Mouse (Mus musculus): ENCODE results near the gene Cd300lf. TPM values are rescaled to one million over a fixed set of nuclear protein-coding genes. Genes with fewer than 3 reads are reported as not detected.

Gene Cd300lf
- polyA plus RNA-seq, 1 experiment from 2014 or later: 0.22 TPM

DNA sequence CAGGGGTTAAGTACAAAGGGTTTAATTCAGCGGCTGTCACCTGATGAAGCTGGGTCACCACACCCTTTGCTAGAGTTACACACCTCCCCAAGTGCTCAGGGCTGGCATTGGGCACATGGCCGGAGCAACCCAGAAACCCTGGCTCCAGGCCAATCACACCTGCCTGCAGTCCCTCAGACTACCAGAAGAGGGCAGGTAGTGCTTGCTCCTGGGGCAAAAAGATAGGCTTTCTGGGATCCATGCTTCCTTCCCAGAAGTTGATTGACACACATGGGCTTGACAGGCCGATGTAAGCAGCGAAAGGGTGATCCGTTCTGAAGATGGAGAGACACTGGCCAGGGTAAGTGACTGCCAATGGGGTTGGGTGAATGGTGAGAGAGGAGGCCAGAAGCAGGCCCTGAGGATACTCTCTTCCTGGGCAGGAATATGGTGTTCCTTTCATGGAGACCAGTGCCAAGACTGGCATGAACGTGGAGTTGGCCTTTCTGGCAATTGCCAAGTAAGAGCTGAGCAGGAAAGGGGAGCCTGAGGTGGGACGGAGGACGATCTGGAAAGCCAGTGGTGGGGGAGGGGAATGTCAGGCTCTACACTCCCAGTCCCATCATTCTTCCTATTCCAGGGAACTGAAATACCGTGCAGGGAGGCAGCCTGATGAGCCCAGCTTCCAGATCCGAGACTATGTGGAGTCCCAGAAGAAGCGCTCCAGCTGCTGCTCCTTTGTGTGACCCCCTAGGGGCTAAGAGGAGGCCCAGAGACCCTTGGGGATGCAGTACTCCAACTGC lies 26.4 kb upstream of the Cd300lf start:
- no peak overlapping the region for H3K4me3 ChIP-seq (ENCODE audit: control insufficient read depth in 1 of 2, insufficient read depth in 1 of 2, low read depth in 1 of 2, low read length in 2 of 2)
- peaks cover 18 to 40% of the 10 kb centered on the region in 2 experiments for H3K4me1 ChIP-seq (ENCODE audit: control insufficient read depth in 2 of 2, insufficient read depth in 2 of 2, low read length in 2 of 2)
- 58% methylated on average over 11 of the region's 11 CpGs for WGBS

DNA sequence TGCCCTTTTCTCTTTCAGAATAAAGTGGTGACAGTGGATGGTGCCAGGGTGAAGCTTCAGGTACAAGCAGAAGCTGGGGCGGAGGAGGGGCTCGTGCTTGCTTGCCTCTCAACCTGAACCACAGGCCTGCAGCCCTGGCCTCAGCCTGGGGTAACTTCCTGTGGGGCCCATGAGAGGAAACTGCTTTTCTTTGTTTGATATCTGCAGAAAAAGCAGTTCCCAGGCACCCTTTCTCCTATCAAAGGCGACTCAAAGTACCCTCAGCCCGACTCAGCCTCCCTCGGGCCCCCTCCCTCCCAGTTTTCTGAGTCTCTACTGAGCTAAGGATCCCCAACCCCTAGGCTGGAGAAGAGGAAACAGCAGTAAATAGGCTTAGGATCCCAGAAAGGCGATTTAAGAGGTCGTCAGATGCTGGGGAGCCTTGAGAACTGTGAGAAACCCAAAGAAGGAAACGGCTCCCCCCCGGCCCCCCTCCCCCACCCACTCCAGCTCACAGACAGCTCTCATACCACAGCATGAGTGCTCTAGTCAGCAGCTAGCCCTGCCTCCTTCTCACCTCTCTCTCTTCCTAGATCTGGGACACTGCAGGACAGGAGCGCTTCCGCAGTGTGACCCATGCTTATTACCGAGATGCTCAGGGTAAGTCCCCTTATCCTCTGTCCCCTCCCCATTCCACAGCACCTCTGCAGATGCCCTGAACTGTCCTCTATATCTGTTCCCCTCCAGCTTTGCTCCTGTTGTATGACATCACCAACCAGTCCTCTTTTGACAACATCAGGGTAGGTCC lies 24.3 kb upstream of the Cd300lf start:
- H3K4me1 ChIP-seq (ENCODE audit: control insufficient read depth in 2 of 2, insufficient read depth in 2 of 2, low read length in 2 of 2): peaks cover 23 to 28% of the 10 kb centered on the region in 2 experiments

More for the DNA sequence above, 26.4 kb upstream of the Cd300lf start:
- Histone ChIP-seq H3K9me3 (ENCODE audit: control insufficient read depth, low read length) (no peaks in the 10 kb centered on the region), H3K36me3 (ENCODE audit: control insufficient read depth, insufficient read depth, low read length) (no peaks in the 10 kb centered on the region), H3K9ac (ENCODE audit: low read length) (no peak overlapping the region), H3K27ac (replicated peaks in 1 of 2; ENCODE audit: control insufficient read depth in 1 of 2, insufficient read depth in 1 of 2, low read depth in 2 of 2, low read length in 2 of 2) (no peak overlapping the region), H3K4me2 (ENCODE audit: low read length) (no peak overlapping the region), H3K27me3 (ENCODE audit: control insufficient read depth, insufficient read depth, low read length) (peaks cover 20% of the 10 kb centered on the region)
- no peak for ATAC-seq (ENCODE audit: insufficient number of reproducible peaks, insufficient read depth, low FRiP score, low read depth)

DNA sequence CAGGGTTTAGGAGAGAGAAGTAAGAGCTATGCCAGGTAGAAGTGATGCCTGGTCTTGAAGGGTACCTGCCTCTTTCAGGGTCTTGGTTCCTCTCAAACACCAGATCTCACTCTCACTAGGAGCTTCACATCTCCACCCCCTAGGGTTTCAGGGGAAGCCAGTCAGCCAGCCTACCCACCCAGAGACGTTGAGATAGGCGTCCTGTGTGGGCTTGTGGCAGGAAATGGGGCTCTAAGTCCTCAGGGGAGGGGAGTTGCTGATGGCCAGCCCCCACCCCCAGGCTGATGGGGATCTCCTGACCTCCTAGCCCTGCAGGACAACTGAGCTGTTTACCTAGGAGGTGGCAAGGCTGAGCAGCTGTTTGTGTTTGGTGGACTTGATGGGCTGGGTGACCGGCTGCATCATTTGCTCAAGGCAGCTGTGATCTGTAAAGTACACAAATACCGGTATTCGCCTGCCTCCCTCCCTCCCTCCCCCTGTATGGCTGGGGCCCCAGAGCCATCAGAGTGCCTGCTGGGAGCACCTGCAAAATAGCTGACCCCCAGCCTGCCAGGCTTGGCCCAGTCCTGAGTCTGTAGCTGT lies 21.4 kb upstream of the Cd300lf start:
- peaks cover 12 to 21% of the 10 kb centered on the region in 2 experiments for H3K4me1 ChIP-seq (ENCODE audit: control insufficient read depth in 2 of 2, insufficient read depth in 2 of 2, low read length in 2 of 2)
- H3K9me3 ChIP-seq (ENCODE audit: control insufficient read depth, low read length): no peaks in the 10 kb centered on the region
- whole genome bisulfite sequencing: 5% methylated on average over 5 of the region's 5 CpGs
- H3K4me3 ChIP-seq (ENCODE audit: control insufficient read depth in 1 of 2, insufficient read depth in 1 of 2, low read depth in 1 of 2, low read length in 2 of 2): no peak overlapping the region
- no peak overlapping the region for H3K9ac ChIP-seq (ENCODE audit: low read length)
- no peak for ATAC-seq (ENCODE audit: insufficient number of reproducible peaks, insufficient read depth, low FRiP score, low read depth)
- H3K27ac ChIP-seq (replicated peaks in 1 of 2; ENCODE audit: control insufficient read depth in 1 of 2, insufficient read depth in 1 of 2, low read depth in 2 of 2, low read length in 2 of 2): no peak overlapping the region
- no peaks in the 10 kb centered on the region for H3K36me3 ChIP-seq (ENCODE audit: control insufficient read depth, insufficient read depth, low read length)
- peaks cover 37% of the 10 kb centered on the region for H3K27me3 ChIP-seq (ENCODE audit: control insufficient read depth, insufficient read depth, low read length)
- H3K4me2 ChIP-seq (ENCODE audit: low read length): no peak overlapping the region

More for the DNA sequence above, 24.3 kb upstream of the Cd300lf start:
- peak overlapping the region; percentile 38 to 53; a peak in 3 of 4 replicates for H3K27ac ChIP-seq (replicated peaks in 1 of 2; ENCODE audit: control insufficient read depth in 1 of 2, insufficient read depth in 1 of 2, low read depth in 2 of 2, low read length in 2 of 2)
- H3K9ac ChIP-seq (ENCODE audit: low read length): peak overlapping the region; percentile 22; the same call in 1 of the 2 replicates
- WGBS: 15% methylated on average over 12 of the region's 12 CpGs
- H3K9me3 ChIP-seq (ENCODE audit: control insufficient read depth, low read length): no peaks in the 10 kb centered on the region
- no peak overlapping the region for H3K4me3 ChIP-seq (ENCODE audit: control insufficient read depth in 1 of 2, insufficient read depth in 1 of 2, low read depth in 1 of 2, low read length in 2 of 2)
- H3K36me3 ChIP-seq (ENCODE audit: control insufficient read depth, insufficient read depth, low read length): no peaks in the 10 kb centered on the region
- ATAC-seq (ENCODE audit: insufficient number of reproducible peaks, insufficient read depth, low FRiP score, low read depth): no peak; the same call in 1 of the 2 replicates
- H3K4me2 ChIP-seq (ENCODE audit: low read length): 0 out of 2 replicates have a peak overlapping the region, but pooled peaks have one; percentile 9
- H3K27me3 ChIP-seq (ENCODE audit: control insufficient read depth, insufficient read depth, low read length): peaks cover 30% of the 10 kb centered on the region

DNA sequence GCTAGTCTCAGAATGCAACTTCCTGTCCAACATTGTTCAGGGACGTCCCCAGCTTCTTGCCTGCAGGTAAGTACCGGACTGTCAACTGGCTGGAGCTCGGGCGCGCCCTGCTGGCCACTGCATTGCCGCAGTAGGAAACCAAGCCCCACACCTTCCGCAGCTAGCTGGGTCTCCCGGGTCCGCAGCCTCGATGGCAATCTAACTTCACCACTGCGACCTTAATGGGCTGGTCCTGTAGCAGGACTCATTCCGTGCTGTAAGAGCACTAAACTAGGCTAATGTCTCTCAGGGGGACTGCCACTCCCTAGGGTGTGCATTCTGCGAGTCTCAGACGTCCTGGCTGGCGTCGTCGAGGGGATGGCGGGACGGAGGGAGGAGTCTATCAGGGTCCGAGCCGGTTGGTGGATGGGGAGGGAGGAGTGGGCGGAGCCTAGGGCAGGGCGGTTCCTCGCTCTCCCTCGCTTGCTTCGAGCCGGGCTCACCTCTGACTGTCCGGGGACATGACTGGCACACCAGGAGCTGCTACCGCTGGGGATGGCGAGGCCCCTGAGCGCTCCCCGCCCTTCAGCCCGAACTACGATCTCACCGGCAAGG lies 20.0 kb upstream of the Cd300lf start:
- Histone ChIP-seq H3K4me1 (ENCODE audit: control insufficient read depth in 2 of 2, insufficient read depth in 2 of 2, low read length in 2 of 2) (peaks cover 12 to 21% of the 10 kb centered on the region in 2 experiments), H3K9ac (ENCODE audit: low read length) (peak overlapping the region; percentile 38; the same call in 1 of the 2 replicates)
- peak; percentile 51 for ATAC-seq (ENCODE audit: insufficient number of reproducible peaks, insufficient read depth, low FRiP score, low read depth)

DNA sequence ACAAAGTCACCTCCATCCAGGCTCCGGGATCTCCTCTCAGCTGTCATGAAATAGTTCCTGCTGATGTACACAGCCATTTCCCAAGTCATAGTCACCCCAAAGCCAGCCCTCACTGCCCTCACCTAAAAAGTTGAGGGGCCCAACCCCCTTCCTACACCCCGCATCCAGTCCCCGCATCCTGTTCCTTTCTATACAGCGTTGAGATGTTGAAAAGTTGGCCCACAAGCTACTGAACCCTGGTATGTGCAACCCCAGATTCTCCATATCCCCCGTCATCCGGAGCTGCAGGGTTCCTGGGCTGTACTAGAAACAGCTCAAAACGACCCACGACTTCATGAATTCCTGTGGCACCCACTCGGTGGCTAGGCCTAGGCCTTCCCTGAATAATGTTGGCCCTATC lies 19.3 kb upstream of the Cd300lf start:
- Histone ChIP-seq H3K4me1 (ENCODE audit: control insufficient read depth in 2 of 2, insufficient read depth in 2 of 2, low read length in 2 of 2) (peaks cover 5 to 18% of the 10 kb centered on the region in 2 experiments), H3K9me3 (ENCODE audit: control insufficient read depth, low read length) (0 out of 2 replicates have a peak, but pooled peaks cover 6% of the 10 kb centered on the region), H3K9ac (ENCODE audit: low read length) (no peak overlapping the region), H3K4me2 (ENCODE audit: low read length) (no peak overlapping the region), H3K36me3 (ENCODE audit: control insufficient read depth, insufficient read depth, low read length) (no peaks in the 10 kb centered on the region), H3K27me3 (ENCODE audit: control insufficient read depth, insufficient read depth, low read length) (peaks cover 37% of the 10 kb centered on the region), H3K4me3 (ENCODE audit: control insufficient read depth in 1 of 2, insufficient read depth in 1 of 2, low read depth in 1 of 2, low read length in 2 of 2) (no peak overlapping the region), H3K27ac (replicated peaks in 1 of 2; ENCODE audit: control insufficient read depth in 1 of 2, insufficient read depth in 1 of 2, low read depth in 2 of 2, low read length in 2 of 2) (no peak overlapping the region)
- 76% methylated on average over 9 of the region's 9 CpGs for WGBS
- ATAC-seq (ENCODE audit: insufficient number of reproducible peaks, insufficient read depth, low FRiP score, low read depth): no peak

More for the DNA sequence above, 20.0 kb upstream of the Cd300lf start:
- Histone ChIP-seq H3K27me3 (ENCODE audit: control insufficient read depth, insufficient read depth, low read length) (peaks cover 37% of the 10 kb centered on the region), H3K27ac (replicated peaks in 1 of 2; ENCODE audit: control insufficient read depth in 1 of 2, insufficient read depth in 1 of 2, low read depth in 2 of 2, low read length in 2 of 2) (no peak overlapping the region), H3K4me3 (ENCODE audit: control insufficient read depth in 1 of 2, insufficient read depth in 1 of 2, low read depth in 1 of 2, low read length in 2 of 2) (peak overlapping the region; percentile 33 to 34), H3K36me3 (ENCODE audit: control insufficient read depth, insufficient read depth, low read length) (no peaks in the 10 kb centered on the region), H3K9me3 (ENCODE audit: control insufficient read depth, low read length) (0 out of 2 replicates have a peak, but pooled peaks cover 6% of the 10 kb centered on the region), H3K4me2 (ENCODE audit: low read length) (peak overlapping the region; percentile 58)
- under 1% methylated on average over 35 of the region's 35 CpGs for WGBS

DNA sequence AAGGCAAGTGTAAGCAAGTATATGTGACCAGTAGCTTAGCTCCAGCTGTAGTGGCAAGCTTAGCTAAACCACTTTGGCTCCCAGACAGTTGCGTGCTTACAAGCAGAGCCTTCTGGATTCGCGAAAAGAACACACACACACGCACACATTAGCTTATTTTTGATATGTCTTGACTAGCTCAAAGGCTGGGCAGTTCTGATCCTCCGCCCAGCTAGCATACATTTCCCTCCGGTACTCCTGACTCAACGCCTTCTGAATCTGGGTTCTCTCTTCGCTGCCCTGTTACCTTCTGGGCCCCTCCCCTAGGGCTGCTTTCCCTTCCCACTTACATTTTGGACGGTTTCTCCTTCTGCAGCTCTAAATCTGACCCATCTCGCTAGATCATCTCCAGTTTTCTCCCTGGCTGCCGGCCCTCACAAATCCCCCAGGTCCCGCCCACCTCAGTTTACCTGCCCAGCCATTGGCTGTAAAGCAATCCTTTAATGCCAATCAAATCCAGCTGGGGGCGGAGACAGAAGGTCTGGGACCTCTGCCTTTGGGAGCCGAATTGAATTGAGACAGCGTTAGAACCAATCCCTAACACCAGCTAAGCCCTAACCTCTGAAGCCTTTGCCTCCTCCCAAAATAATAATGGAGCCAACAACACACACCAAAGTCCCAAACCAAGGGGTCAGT lies 18.1 kb upstream of the Cd300lf start:
- Histone ChIP-seq H3K36me3 (ENCODE audit: control insufficient read depth, insufficient read depth, low read length) (no peaks in the 10 kb centered on the region), H3K4me2 (ENCODE audit: low read length) (peak overlapping the region; percentile 69), H3K4me1 (ENCODE audit: control insufficient read depth in 2 of 2, insufficient read depth in 2 of 2, low read length in 2 of 2) (peaks cover 0 to 11% of the 10 kb centered on the region in 2 experiments; a peak in 2 of 4 replicates), H3K9ac (ENCODE audit: low read length) (peak overlapping the region; percentile 54; the same call in 1 of the 2 replicates), H3K27me3 (ENCODE audit: control insufficient read depth, insufficient read depth, low read length) (peaks cover 37% of the 10 kb centered on the region), H3K4me3 (ENCODE audit: control insufficient read depth in 1 of 2, insufficient read depth in 1 of 2, low read depth in 1 of 2, low read length in 2 of 2) (peak overlapping the region; percentile 31 to 36), H3K27ac (replicated peaks in 1 of 2; ENCODE audit: control insufficient read depth in 1 of 2, insufficient read depth in 1 of 2, low read depth in 2 of 2, low read length in 2 of 2) (no peak overlapping the region), H3K9me3 (ENCODE audit: control insufficient read depth, low read length) (0 out of 2 replicates have a peak, but pooled peaks cover 6% of the 10 kb centered on the region)
- 5% methylated on average over 15 of the region's 15 CpGs for WGBS
- no peak for ATAC-seq (ENCODE audit: insufficient number of reproducible peaks, insufficient read depth, low FRiP score, low read depth)
